Mouse (Mus musculus) liver, embryonic 14.5 days (tissue): ENCODE results near the gene Lsr. TPM values are rescaled to one million over a fixed set of nuclear protein-coding genes. Genes with fewer than 3 reads are reported as not detected.

ENCODE experiments used
- ATAC-seq: fragments of 200-750 bp; cut with Nextera tagmentation; 2 replicates; pipeline ENCODE4 v1.8.0; 2017; ENCODE audit warnings: moderate number of reproducible peaks, mild to moderate bottlenecking, moderate library complexity; ENCODE audit not compliant: insufficient read depth
- DNase-seq, 3 experiments: peaks; one replicate each; pipeline ENCODE4 v3.0.0-alpha.2; 2012 to 2013; ENCODE audit warnings: low read depth in 3 of 3, low spot score in 3 of 3
- H3K27ac ChIP-seq: fragments of 300-500 bp; sonication (generic); 2 replicates; pipeline ENCODE4 v1.5.1; 2014; ENCODE audit warnings: moderate library complexity, mild to moderate bottlenecking, control low read depth, inconsistent platforms
- H3K27me3 ChIP-seq: fragments of 300-500 bp; sonication (generic); 2 replicates; pipeline ENCODE4 v1.6.1; 2014; ENCODE audit warnings: mild to moderate bottlenecking, low read length, moderate library complexity; ENCODE audit not compliant: control insufficient read depth, insufficient read depth
- H3K36me3 ChIP-seq: fragments of 300-500 bp; sonication (generic); replicated peaks from 2 replicates; pipeline ENCODE4 v1.6.1; 2014; ENCODE audit warnings: low read depth; ENCODE audit not compliant: control insufficient read depth, insufficient read depth
- H3K4me1 ChIP-seq, 2 experiments: fragments of 200-500 bp in 1 of 2; fragments of 300-500 bp in 1 of 2; sonication (generic) in 1 of 2; replicated peaks; 2 replicates each; pipeline ENCODE4 v1.6.1; 2012 to 2014; ENCODE audit warnings: antibody characterized with exemption in 1 of 2, inconsistent platforms in 1 of 2, low read length in 1 of 2; ENCODE audit not compliant: control insufficient read depth in 2 of 2, insufficient read depth in 2 of 2
- H3K4me2 ChIP-seq: fragments of 300-500 bp; sonication (generic); 2 replicates; pipeline ENCODE4 v1.6.1; 2014; ENCODE audit warnings: low read depth, mild to moderate bottlenecking, control low read depth, moderate library complexity
- H3K4me3 ChIP-seq, 2 experiments: fragments of 200-500 bp in 1 of 2; fragments of 300-500 bp in 1 of 2; sonication (generic) in 1 of 2; 2 replicates each; pipeline ENCODE4 v1.5.1; 2012 to 2014; ENCODE audit warnings: low read depth in 2 of 2, low read length in 2 of 2, mild to moderate bottlenecking in 2 of 2, control low read depth in 1 of 2, inconsistent platforms in 1 of 2, moderate library complexity in 1 of 2; ENCODE audit not compliant: insufficient read depth in 1 of 2
- H3K9ac ChIP-seq: fragments of 300-500 bp; sonication (generic); replicated peaks from 2 replicates; pipeline ENCODE4 v1.6.1; 2014; ENCODE audit warnings: mild to moderate bottlenecking, control low read depth, moderate library complexity
- H3K9me3 ChIP-seq: fragments of 300-500 bp; sonication (generic); 2 replicates; pipeline ENCODE4 v1.6.1; 2016; ENCODE audit warnings: low read length, mixed read lengths; ENCODE audit not compliant: control insufficient read depth
- CTCF ChIP-seq: IDR thresholded peaks from 2 replicates; pipeline ENCODE4 v1.5.1; 2016; ENCODE audit warnings: antibody characterized with exemption, low read depth, control low read depth
- EP300 ChIP-seq: IDR thresholded peaks from 2 replicates; pipeline ENCODE4 v1.6.1; 2016; ENCODE audit warnings: antibody characterized with exemption, low read depth
- WGBS: fragments of 180-500 bp; shearing (Covaris S2); extraction: QIAGEN DNeasy Blood & Tissue Kit; methylation state at CpG from one replicate; pipeline ENCODE4 v1.1.7; 2014; ENCODE audit not compliant: insufficient replicate concordance; 5-methylcytosine and 5-hydroxymethylcytosine counted together
- polyA plus RNA-seq, 2 experiments: library from polyadenylated mRNA; depleted of rRNA in 1 of 2; stranded (reverse) in 1 of 2; unstranded in 1 of 2; fragments of >200 nt; fragmentation: Nextera tagmentation in 1 of 2; extraction: Ambion mirVana in 1 of 2; gene quantifications; 2 replicates each; pipeline versions ENCODE4 v1.2.1 to v1.2.3; 2012 to 2014

Lsr gene
- polyA plus RNA-seq, 2 experiments, result 14.3 to 15.1 TPM

GRCm38 (mm10) chr7:30958109-30958865 lies 15.0 kb downstream of the Lsr start:
- Histone ChIP-seq H3K27me3 (no peaks in the 10 kb centered on the region), H3K9ac (peak overlapping the region; percentile 76), H3K36me3 (peaks cover 19% of the 10 kb centered on the region), H3K9me3 (no peaks in the 10 kb centered on the region), H3K27ac (peak overlapping the region; percentile 65), H3K4me1 (peaks cover 7 to 19% of the 10 kb centered on the region in 2 experiments), H3K4me2 (peak overlapping the region; percentile 85), H3K4me3 (peak overlapping the region; percentile 61 to 80)
- no peak for TF ChIP-seq EP300
- TF ChIP-seq CTCF, result no peak
- ATAC-seq (no peak), DNase-seq (no peak)
- 73% methylated on average over 28 of the region's 28 CpGs for WGBS

DNA sequence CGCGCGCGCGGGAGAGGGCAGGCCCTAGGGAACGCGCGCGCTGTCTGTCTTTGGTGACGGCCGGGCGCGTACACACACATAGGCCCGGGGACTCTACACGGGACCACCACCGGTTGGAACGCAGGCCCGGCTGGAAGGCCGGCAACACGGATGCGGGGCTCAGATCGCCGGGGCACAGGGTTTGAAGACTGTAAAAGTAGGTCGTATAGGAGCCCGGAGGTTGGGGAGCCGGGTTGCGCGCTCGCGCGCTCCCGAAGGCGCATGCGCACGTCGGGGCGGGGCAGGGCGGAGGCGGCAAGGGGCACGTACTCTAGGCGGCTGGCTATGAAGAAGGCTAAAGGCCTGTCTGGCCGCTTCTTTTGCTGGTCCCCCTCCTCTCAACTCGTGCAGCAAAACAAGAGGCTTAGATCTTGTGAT lies 15.9 kb downstream of the Lsr start:
- DNase-seq (peak; percentile 72 to 79 (median 77)), ATAC-seq (peak; percentile 81)
- Histone ChIP-seq H3K4me3 (peak overlapping the region; percentile 61 to 80), H3K36me3 (peaks cover 28% of the 10 kb centered on the region), H3K4me1 (peaks cover 7 to 19% of the 10 kb centered on the region in 2 experiments), H3K9me3 (no peaks in the 10 kb centered on the region), H3K27me3 (no peaks in the 10 kb centered on the region), H3K27ac (peak overlapping the region; percentile 81), H3K9ac (peak overlapping the region; percentile 76), H3K4me2 (peak overlapping the region; percentile 85)
- WGBS, result 0% methylated on average over 43 of the region's 43 CpGs
- TF ChIP-seq CTCF, result no peak
- TF ChIP-seq EP300, result no peak

- peak; percentile 34 for ATAC-seq
- H3K27me3 ChIP-seq, result no peaks in the 10 kb centered on the region
- H3K36me3 ChIP-seq, result peaks cover 31% of the 10 kb centered on the region
- no peak for TF ChIP-seq EP300
- no peak for TF ChIP-seq CTCF
- peak within 1 kb of the TSS; percentile 61 to 80 for H3K4me3 ChIP-seq
- peak within 1 kb of the TSS; percentile 85 for H3K4me2 ChIP-seq
- WGBS, result under 1% methylated on average over 42 of the region's 82 CpGs
- H3K27ac ChIP-seq, result peak within 1 kb of the TSS; percentile 81
- peak within 1 kb of the TSS; percentile 76 for H3K9ac ChIP-seq
- no peak for DNase-seq
- H3K4me1 ChIP-seq, result peaks cover 7 to 19% of the 10 kb centered on the region in 2 experiments
- H3K9me3 ChIP-seq, result no peaks in the 10 kb centered on the region
Measured at GRCm38 (mm10) chr7:30956756-30957366, 16.4 kb downstream of the Lsr start, which contains the start of gene Usf2. Gene Usf2 (minus strand): TSS chr7:30956803.

- WGBS, result 1% methylated on average over 21 of the region's 49 CpGs
- DNase-seq (no peak), ATAC-seq (peak; percentile 27; the same call in 1 of the 2 replicates)
- Histone ChIP-seq H3K4me1 (peaks cover 7 to 19% of the 10 kb centered on the region in 2 experiments), H3K9me3 (no peaks in the 10 kb centered on the region), H3K27ac (peak overlapping the region; percentile 81), H3K9ac (peak overlapping the region; percentile 76), H3K27me3 (no peaks in the 10 kb centered on the region), H3K4me2 (peak overlapping the region; percentile 85), H3K36me3 (peaks cover 34% of the 10 kb centered on the region), H3K4me3 (peak overlapping the region; percentile 61 to 80)
- no peak for TF ChIP-seq CTCF
- TF ChIP-seq EP300, result no peak
Measured at GRCm38 (mm10) chr7:30956357-30956751, 16.9 kb downstream of the Lsr start.
